Mouse (Mus musculus): Measurements from ENCODE around the gene Fgf3. TPM values are rescaled to one million over a fixed set of nuclear protein-coding genes. Genes with fewer than 3 reads are reported as not detected.

The Fgf3 gene
- polyA plus RNA-seq, 1 experiment from 2014 or later, result 1.4 TPM

GRCm38 (mm10) chr7:144807036-144807435 lies 30.8 kb upstream of the Fgf3 start:
- H3K9ac ChIP-seq (ENCODE audit: low read depth, low read length), result no peak overlapping the region
- no peaks in the 10 kb centered on the region for H3K9me3 ChIP-seq (replicated peaks; ENCODE audit: control insufficient read depth, low read length, poor library complexity, severe bottlenecking)
- no peaks in the 10 kb centered on the region for H3K27me3 ChIP-seq (ENCODE audit: control insufficient read depth, insufficient read depth, low read depth, low read length)
- no peak for ATAC-seq
- H3K4me2 ChIP-seq (ENCODE audit: low read length), result no peak overlapping the region
- 68% methylated on average over 6 of the region's 6 CpGs for WGBS
- no peak overlapping the region for H3K4me3 ChIP-seq (ENCODE audit: low read depth, low read length)
- H3K36me3 ChIP-seq (ENCODE audit: control insufficient read depth, insufficient read depth, low read length), result no peaks in the 10 kb centered on the region
- no peaks in the 10 kb centered on the region for H3K4me1 ChIP-seq (ENCODE audit: control insufficient read depth, insufficient read depth, low read length)
- no peak overlapping the region for H3K27ac ChIP-seq (ENCODE audit: low read length)

DNA sequence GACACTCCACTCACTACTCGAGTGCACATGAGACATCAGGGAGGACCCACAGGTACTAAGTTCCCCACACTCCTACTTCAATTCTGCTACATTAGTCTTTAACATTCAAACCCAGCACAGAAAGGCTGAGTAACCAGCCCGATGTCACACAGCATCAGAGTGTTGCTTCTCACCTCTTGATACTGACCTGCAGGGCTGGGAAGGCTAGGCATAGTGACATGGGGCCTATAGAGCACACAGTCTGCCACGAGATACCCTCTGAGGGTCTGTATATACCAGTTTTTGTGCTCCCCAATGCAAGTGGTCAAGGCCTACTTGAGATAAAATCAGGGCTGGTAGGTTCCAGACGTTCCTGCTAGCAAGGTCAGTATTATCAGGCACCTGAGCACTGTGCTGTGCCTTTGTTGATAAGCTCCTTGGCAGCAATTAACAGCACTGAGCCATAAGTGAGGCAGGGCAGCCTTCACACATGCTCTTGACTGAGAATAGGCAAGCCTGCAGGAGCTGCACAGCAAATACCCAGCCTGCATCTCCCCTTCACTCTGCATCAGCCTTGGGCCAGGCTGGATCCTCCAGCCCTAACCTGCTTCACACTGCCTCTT lies 29.8 kb upstream of the Fgf3 start:
- no peak for ATAC-seq
- Histone ChIP-seq H3K27ac (ENCODE audit: low read length) (no peak overlapping the region), H3K9me3 (replicated peaks; ENCODE audit: control insufficient read depth, low read length, poor library complexity, severe bottlenecking) (no peaks in the 10 kb centered on the region), H3K27me3 (ENCODE audit: control insufficient read depth, insufficient read depth, low read depth, low read length) (no peaks in the 10 kb centered on the region), H3K9ac (ENCODE audit: low read depth, low read length) (no peak overlapping the region), H3K4me2 (ENCODE audit: low read length) (no peak overlapping the region), H3K4me1 (ENCODE audit: control insufficient read depth, insufficient read depth, low read length) (no peaks in the 10 kb centered on the region), H3K4me3 (ENCODE audit: low read depth, low read length) (no peak overlapping the region), H3K36me3 (ENCODE audit: control insufficient read depth, insufficient read depth, low read length) (no peaks in the 10 kb centered on the region)
- WGBS, result 76% methylated on average over 4 of the region's 4 CpGs

- no peak overlapping the region for H3K4me3 ChIP-seq (ENCODE audit: low read depth, low read length)
- no peak overlapping the region for H3K27ac ChIP-seq (ENCODE audit: low read length)
- no peak overlapping the region for H3K4me2 ChIP-seq (ENCODE audit: low read length)
- no peaks in the 10 kb centered on the region for H3K9me3 ChIP-seq (replicated peaks; ENCODE audit: control insufficient read depth, low read length, poor library complexity, severe bottlenecking)
- no peaks in the 10 kb centered on the region for H3K4me1 ChIP-seq (ENCODE audit: control insufficient read depth, insufficient read depth, low read length)
- ATAC-seq, result no peak
- no peak overlapping the region for H3K9ac ChIP-seq (ENCODE audit: low read depth, low read length)
- WGBS, result 46% methylated on average over 4 of the region's 4 CpGs
- H3K36me3 ChIP-seq (ENCODE audit: control insufficient read depth, insufficient read depth, low read length), result no peaks in the 10 kb centered on the region
- no peaks in the 10 kb centered on the region for H3K27me3 ChIP-seq (ENCODE audit: control insufficient read depth, insufficient read depth, low read depth, low read length)
Measured at GRCm38 (mm10) chr7:144811521-144811920, 26.4 kb upstream of the Fgf3 start.

DNA sequence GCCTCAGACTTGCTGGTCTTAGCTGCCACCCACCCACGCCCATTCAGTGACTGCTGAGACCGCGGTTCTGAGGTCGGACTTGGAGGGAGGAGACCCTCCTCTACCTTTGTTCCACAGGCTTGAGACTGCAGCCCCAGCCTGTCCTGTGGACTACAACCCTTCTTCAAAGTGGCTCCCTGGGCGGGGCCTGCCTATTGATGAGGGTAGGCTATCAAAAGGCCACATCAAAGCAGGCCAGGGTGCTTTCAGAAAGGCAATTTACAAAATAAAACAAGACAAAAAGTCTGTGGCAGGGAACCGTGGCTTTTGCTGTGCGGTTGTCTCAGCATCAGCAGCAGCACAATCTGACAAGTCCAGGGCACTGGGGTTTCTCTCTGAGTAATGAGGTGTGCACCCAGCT lies 16.0 kb upstream of the Fgf3 start:
- 33% methylated on average over 7 of the region's 7 CpGs for WGBS
- H3K27ac ChIP-seq (ENCODE audit: low read length), result no peak overlapping the region
- ATAC-seq, result no peak
- no peak overlapping the region for H3K9ac ChIP-seq (ENCODE audit: low read depth, low read length)
- H3K4me3 ChIP-seq (ENCODE audit: low read depth, low read length), result no peak overlapping the region
- H3K9me3 ChIP-seq (replicated peaks; ENCODE audit: control insufficient read depth, low read length, poor library complexity, severe bottlenecking), result peaks cover 5% of the 10 kb centered on the region; the same call in 1 of the 2 replicates
- H3K36me3 ChIP-seq (ENCODE audit: control insufficient read depth, insufficient read depth, low read length), result no peaks in the 10 kb centered on the region
- H3K27me3 ChIP-seq (ENCODE audit: control insufficient read depth, insufficient read depth, low read depth, low read length), result no peaks in the 10 kb centered on the region
- H3K4me1 ChIP-seq (ENCODE audit: control insufficient read depth, insufficient read depth, low read length), result no peaks in the 10 kb centered on the region
- no peak overlapping the region for H3K4me2 ChIP-seq (ENCODE audit: low read length)

DNA sequence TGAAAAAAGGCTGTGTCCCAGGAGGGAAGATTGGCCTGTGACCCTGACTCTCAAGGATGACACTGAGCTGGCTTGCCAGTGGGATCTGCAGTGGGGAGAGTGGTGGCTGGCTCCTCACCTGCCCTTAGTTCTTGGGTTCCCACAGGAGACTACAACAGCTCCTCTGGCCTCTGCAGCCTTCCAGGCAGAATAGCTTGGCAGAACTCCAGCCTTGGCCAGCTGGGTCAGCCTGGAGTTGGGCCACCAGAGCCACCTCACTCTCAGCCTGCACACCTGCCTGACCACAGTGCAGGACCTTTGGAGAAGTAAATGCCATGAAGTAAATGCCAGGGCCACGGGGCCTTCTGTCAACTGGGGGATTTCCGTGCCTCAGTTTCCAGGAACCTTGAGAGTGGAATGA lies 13.9 kb upstream of the Fgf3 start:
- WGBS, result 86% methylated on average over 2 of the region's 2 CpGs
- Histone ChIP-seq H3K36me3 (ENCODE audit: control insufficient read depth, insufficient read depth, low read length) (no peaks in the 10 kb centered on the region), H3K9ac (ENCODE audit: low read depth, low read length) (no peak overlapping the region), H3K4me3 (ENCODE audit: low read depth, low read length) (no peak overlapping the region), H3K9me3 (replicated peaks; ENCODE audit: control insufficient read depth, low read length, poor library complexity, severe bottlenecking) (no peaks in the 10 kb centered on the region), H3K27ac (ENCODE audit: low read length) (no peak overlapping the region), H3K4me2 (ENCODE audit: low read length) (no peak overlapping the region), H3K27me3 (ENCODE audit: control insufficient read depth, insufficient read depth, low read depth, low read length) (no peaks in the 10 kb centered on the region), H3K4me1 (ENCODE audit: control insufficient read depth, insufficient read depth, low read length) (no peaks in the 10 kb centered on the region)
- ATAC-seq, result no peak

- 37% methylated on average over 11 of the region's 11 CpGs for WGBS
- no peak for ATAC-seq
- H3K4me2 ChIP-seq (ENCODE audit: low read length), result no peak overlapping the region
- H3K4me1 ChIP-seq (ENCODE audit: control insufficient read depth, insufficient read depth, low read length), result no peaks in the 10 kb centered on the region
- H3K27me3 ChIP-seq (ENCODE audit: control insufficient read depth, insufficient read depth, low read depth, low read length), result no peaks in the 10 kb centered on the region
- H3K9me3 ChIP-seq (replicated peaks; ENCODE audit: control insufficient read depth, low read length, poor library complexity, severe bottlenecking), result no peaks in the 10 kb centered on the region
- H3K9ac ChIP-seq (ENCODE audit: low read depth, low read length), result no peak overlapping the region
- H3K27ac ChIP-seq (ENCODE audit: low read length), result no peak overlapping the region
- no peaks in the 10 kb centered on the region for H3K36me3 ChIP-seq (ENCODE audit: control insufficient read depth, insufficient read depth, low read length)
- no peak overlapping the region for H3K4me3 ChIP-seq (ENCODE audit: low read depth, low read length)
Measured at GRCm38 (mm10) chr7:144828369-144828768, 9.5 kb upstream of the Fgf3 start.

GRCm38 (mm10) chr7:144838522-144839503 lies 930 bp downstream of the Fgf3 start:
- H3K27ac ChIP-seq (ENCODE audit: low read length), result no peak overlapping the region
- under 1% methylated on average over 92 of the region's 94 CpGs for WGBS
- H3K4me2 ChIP-seq (ENCODE audit: low read length), result peak overlapping the region; percentile 67
- H3K4me3 ChIP-seq (ENCODE audit: low read depth, low read length), result peak overlapping the region; percentile 42
- no peaks in the 10 kb centered on the region for H3K9me3 ChIP-seq (replicated peaks; ENCODE audit: control insufficient read depth, low read length, poor library complexity, severe bottlenecking)
- peaks cover 61% of the 10 kb centered on the region for H3K27me3 ChIP-seq (ENCODE audit: control insufficient read depth, insufficient read depth, low read depth, low read length)
- no peaks in the 10 kb centered on the region for H3K36me3 ChIP-seq (ENCODE audit: control insufficient read depth, insufficient read depth, low read length)
- peak overlapping the region; percentile 5 for H3K9ac ChIP-seq (ENCODE audit: low read depth, low read length)
- H3K4me1 ChIP-seq (ENCODE audit: control insufficient read depth, insufficient read depth, low read length), result peaks cover 10% of the 10 kb centered on the region
- peak; percentile 48; the same call in 1 of the 2 replicates for ATAC-seq

DNA sequence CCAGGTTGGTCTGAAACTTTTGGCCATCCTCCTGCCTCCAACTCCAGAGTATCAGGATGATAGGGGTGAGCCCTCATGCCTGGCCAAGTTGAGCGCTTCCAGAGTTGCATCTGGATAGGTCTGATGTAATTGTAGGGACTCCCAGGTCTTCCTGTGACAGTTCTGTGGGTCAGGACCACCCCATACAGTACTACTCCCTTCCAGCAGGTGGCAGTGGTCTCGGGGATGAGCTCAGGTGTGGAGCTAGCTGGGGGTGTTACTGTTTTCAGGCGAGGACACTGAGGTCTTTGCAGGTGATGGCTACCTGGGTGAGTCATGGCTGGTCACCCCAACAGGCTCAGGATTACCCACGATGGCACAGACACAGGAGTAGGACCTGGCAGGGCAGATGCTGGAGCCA lies 8.3 kb downstream of the Fgf3 start:
- Histone ChIP-seq H3K9me3 (replicated peaks; ENCODE audit: control insufficient read depth, low read length, poor library complexity, severe bottlenecking) (no peaks in the 10 kb centered on the region), H3K4me1 (ENCODE audit: control insufficient read depth, insufficient read depth, low read length) (no peaks in the 10 kb centered on the region), H3K4me3 (ENCODE audit: low read depth, low read length) (no peak overlapping the region), H3K9ac (ENCODE audit: low read depth, low read length) (no peak overlapping the region), H3K27ac (ENCODE audit: low read length) (no peak overlapping the region), H3K36me3 (ENCODE audit: control insufficient read depth, insufficient read depth, low read length) (no peaks in the 10 kb centered on the region), H3K27me3 (ENCODE audit: control insufficient read depth, insufficient read depth, low read depth, low read length) (peaks cover 10% of the 10 kb centered on the region), H3K4me2 (ENCODE audit: low read length) (no peak overlapping the region)
- WGBS, result 22% methylated on average over 4 of the region's 4 CpGs
- no peak for ATAC-seq

GRCm38 (mm10) chr7:144847067-144847466 lies 9.2 kb downstream of the Fgf3 start, which contains the start of gene Fgf4:
Gene Fgf4, plus strand, starts transcription at chr7:144847367.
- Histone ChIP-seq H3K4me1 (ENCODE audit: control insufficient read depth, insufficient read depth, low read length) (no peaks in the 10 kb centered on the region), H3K9me3 (replicated peaks; ENCODE audit: control insufficient read depth, low read length, poor library complexity, severe bottlenecking) (no peaks in the 10 kb centered on the region), H3K27me3 (ENCODE audit: control insufficient read depth, insufficient read depth, low read depth, low read length) (peaks cover 5% of the 10 kb centered on the region), H3K9ac (ENCODE audit: low read depth, low read length) (no peak within 1 kb of the TSS), H3K36me3 (ENCODE audit: control insufficient read depth, insufficient read depth, low read length) (no peaks in the 10 kb centered on the region), H3K27ac (ENCODE audit: low read length) (no peak within 1 kb of the TSS), H3K4me3 (ENCODE audit: low read depth, low read length) (no peak within 1 kb of the TSS), H3K4me2 (ENCODE audit: low read length) (no peak within 1 kb of the TSS)
- no peak for ATAC-seq

Data from midbrain, embryonic 16.5 days (tissue).